Mouse (Mus musculus) left cerebral cortex, adult 8-10 months (tissue): ENCODE results near the gene Klhl2. TPM values are rescaled to one million over a fixed set of nuclear protein-coding genes. Genes with fewer than 3 reads are reported as not detected.

Experiments used
- DNase-seq, 2 experiments: peaks; one replicate each; pipeline ENCODE4 v3.0.0; 2022; ENCODE audit warnings: low spot score in 2 of 2
- total RNA-seq, 4 experiments: library from RNA; stranded (reverse); gene quantifications; 2 replicates each; pipeline ENCODE4 v1.2.4; 2022

Klhl2 gene
- total RNA-seq, 4 experiments from 2014 or later: 167 to 176 (median 171) TPM

DNA sequence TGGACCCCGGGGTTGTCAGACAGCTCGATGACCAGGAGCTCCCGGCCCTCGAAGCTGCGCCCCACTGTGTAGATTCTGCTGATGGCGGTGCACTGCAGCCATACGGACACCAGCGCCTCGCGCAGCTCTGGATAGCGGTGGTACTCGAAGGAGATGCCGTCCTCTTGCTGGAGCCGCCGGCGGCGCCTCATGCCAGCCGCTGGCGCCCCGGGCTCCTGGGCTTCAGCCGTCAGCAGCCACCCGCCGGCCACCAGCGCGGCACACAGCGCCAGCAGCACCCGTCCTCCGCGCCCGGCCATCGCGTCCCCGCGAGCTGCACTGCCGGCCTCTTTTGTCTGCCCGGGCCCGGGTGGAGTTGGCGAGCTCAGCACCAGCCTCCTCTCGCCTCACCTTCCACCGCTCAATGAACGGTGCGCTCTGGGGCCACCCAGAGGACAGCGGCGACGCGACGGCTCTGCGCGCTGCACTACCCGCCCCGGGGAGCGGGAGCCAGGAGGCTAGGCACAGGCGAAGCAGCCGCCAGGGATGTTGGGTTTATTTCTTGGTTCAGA is 157.1 kb downstream of the Klhl2 start, which contains the start of gene Cpe:
Gene Cpe, minus strand, starts transcription at position 404 of the 551 bp plus-strand sequence.
- DNase-seq: peak; percentile 79 to 84

- DNase-seq: no peak
Observed at GRCm38 (mm10) chr8:64691591-64692401, 158.0 kb downstream of the Klhl2 start.

- DNase-seq: no peak
Observed at GRCm38 (mm10) chr8:64690845-64691244, 159.0 kb downstream of the Klhl2 start.

DNA sequence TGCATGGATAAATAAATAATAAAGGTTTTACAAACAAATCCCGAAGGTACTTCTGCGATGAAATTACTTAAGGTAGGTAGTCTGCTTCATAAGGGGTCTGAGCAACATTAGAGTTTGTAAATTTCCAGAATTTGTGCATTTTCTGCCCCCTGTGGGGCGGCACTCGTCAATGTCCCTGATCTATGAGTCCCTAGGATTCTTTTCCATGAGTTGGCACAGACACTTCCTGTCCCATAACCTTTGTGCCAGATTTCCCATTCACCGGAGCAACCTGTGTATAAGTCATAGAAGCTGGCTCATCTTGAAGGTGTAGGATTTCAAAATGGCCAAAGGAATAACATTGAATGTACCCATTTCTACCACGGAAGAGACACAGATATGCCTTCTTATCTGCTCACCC is 159.5 kb downstream of the Klhl2 start:
- no peak for DNase-seq

Other genes starting within 250 kb of the Klhl2 start
- 1,000 to 10,000 TPM; 2,072 to 2,143 (median 2,114) TPM for gene Cpe, start 157.0 kb downstream of the Klhl2 start, total RNA-seq
- gene Msmo1, start 116.2 kb downstream of the Klhl2 start, total RNA-seq: 100 to 1,000 TPM in 2 of 4 experiments, 10 to 100 TPM in 2; 98.2 to 113 (median 106) TPM
- 10 to 100 TPM; 29.7 to 31.6 (median 30.9) TPM for gene Tmem192, start 97.2 kb upstream of the Klhl2 start, total RNA-seq
- gene Trim75, start 137.8 kb upstream of the Klhl2 start, total RNA-seq: not detected
- gene Trim61, start 168.5 kb upstream of the Klhl2 start, total RNA-seq: not detected
- gene Trim60, start 168.6 kb upstream of the Klhl2 start, total RNA-seq: not detected
- not detected for gene Apela, start 187.3 kb upstream of the Klhl2 start, total RNA-seq
- not detected for gene Gm10663, start 225.0 kb upstream of the Klhl2 start, total RNA-seq